Mouse (Mus musculus): ENCODE data around the gene Oas1a. TPM values are rescaled to one million over a fixed set of nuclear protein-coding genes. Genes with fewer than 3 reads are reported as not detected.
"Not testable (repeated sequence)": the region's sequence is repeated elsewhere in the genome, so short reads cannot be mapped to it uniquely, and the experiment has no call there.

The Oas1a gene
- polyA plus RNA-seq, 1 experiment: 7.2 TPM

GRCm38 (mm10) chr5:120895231-120895900 is 12.0 kb downstream of the Oas1a start:
- 84% methylated on average over 11 of the region's 11 CpGs for whole genome bisulfite sequencing
- TF ChIP-seq POLR2A (IDR thresholded peaks at IDR 0.05; ENCODE audit: borderline replicate concordance, extremely low read depth, low read depth, low read length) (no peak), CTCF (IDR thresholded peaks at IDR 0.05; ENCODE audit: insufficient read depth, low read length) (no peak)

GRCm38 (mm10) chr5:120894692-120895091 is 12.6 kb downstream of the Oas1a start:
- not testable (repeated sequence) for DNase-seq; H3K4me3 ChIP-seq (replicated peaks; ENCODE audit: extremely low read depth, low read depth, low read length); H3K4me1 ChIP-seq (ENCODE audit: control insufficient read depth, insufficient read depth, low read length)
- 57% methylated on average over 2 of the region's 2 CpGs for WGBS

More at GRCm38 (mm10) chr5:120895231-120895900, 12.0 kb downstream of the Oas1a start:
- DNase-seq: no peak
- Histone ChIP-seq H3K4me1 (ENCODE audit: control insufficient read depth, insufficient read depth, low read length) (no peaks in the 10 kb centered on the region), H3K4me3 (replicated peaks; ENCODE audit: extremely low read depth, low read depth, low read length) (no peak overlapping the region)

GRCm38 (mm10) chr5:120893866-120894265 is 13.5 kb downstream of the Oas1a start:
- not testable (repeated sequence) for H3K4me1 ChIP-seq (ENCODE audit: control insufficient read depth, insufficient read depth, low read length); H3K4me3 ChIP-seq (replicated peaks; ENCODE audit: extremely low read depth, low read depth, low read length); DNase-seq
- 81% methylated on average over 4 of the region's 4 CpGs for WGBS

DNA sequence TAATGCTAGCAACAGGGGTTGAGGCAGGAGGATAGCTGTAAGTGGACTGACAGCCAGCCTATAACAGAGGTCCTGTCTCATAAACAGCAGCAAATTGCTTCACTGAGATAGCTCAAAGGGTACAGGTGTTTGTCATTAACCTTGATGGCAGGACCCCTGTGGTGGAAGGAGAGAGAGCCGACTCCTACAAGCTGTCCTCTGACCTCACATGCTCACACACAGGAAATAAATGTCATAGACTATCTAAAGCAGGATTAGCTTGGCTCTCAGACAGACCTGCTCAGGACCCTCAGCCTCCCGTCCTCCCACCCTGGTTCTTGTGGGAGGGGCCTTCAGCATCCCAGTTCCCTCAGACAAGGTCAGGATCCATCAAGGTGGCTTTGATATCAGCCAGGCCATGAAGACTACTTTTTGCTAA is 15.1 kb downstream of the Oas1a start:
- H3K4me3 ChIP-seq (replicated peaks; ENCODE audit: extremely low read depth, low read depth, low read length): no peak overlapping the region
- TF ChIP-seq CTCF (IDR thresholded peaks at IDR 0.05; ENCODE audit: insufficient read depth, low read length) (no peak), POLR2A (IDR thresholded peaks at IDR 0.05; ENCODE audit: borderline replicate concordance, extremely low read depth, low read depth, low read length) (no peak)
- 54% methylated on average over 2 of the region's 2 CpGs for WGBS
- H3K4me1 ChIP-seq (ENCODE audit: control insufficient read depth, insufficient read depth, low read length): no peaks in the 10 kb centered on the region
- no peak for DNase-seq

DNA sequence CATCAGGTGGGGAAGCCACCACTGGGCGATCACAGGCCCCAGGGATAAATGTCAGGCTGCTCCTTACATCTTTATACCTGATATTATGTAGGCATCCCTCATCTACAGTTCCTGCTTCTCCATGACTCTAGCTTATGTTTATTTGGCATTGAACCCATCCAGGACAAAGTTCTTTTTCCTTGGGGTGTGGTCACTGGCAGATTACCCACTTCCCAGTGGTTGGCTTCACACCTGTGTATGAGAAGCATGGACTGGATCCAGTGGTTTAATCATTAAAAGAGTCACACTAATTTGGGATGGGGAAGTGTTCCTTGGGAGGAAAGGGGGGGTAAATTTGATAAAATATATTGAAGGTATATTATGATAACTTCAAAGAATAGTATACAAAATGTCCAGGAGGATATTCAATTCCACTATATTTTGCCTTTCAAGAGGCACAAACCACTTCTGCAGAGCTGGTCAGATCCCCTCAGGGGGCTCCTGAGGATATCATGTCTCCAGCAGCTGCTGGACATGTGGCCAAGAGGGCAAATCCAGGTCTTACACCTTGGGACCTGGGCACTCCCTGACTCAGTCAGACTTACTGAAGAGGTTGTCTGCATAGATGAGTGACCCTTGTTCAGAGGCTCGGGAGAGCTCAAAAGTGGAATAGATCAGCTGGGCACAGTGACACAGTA is 15.6 kb downstream of the Oas1a start:
- not testable (repeated sequence) for H3K4me1 ChIP-seq (ENCODE audit: control insufficient read depth, insufficient read depth, low read length); DNase-seq; H3K4me3 ChIP-seq (replicated peaks; ENCODE audit: extremely low read depth, low read depth, low read length)
- WGBS: 70% methylated on average over 2 of the region's 2 CpGs

DNA sequence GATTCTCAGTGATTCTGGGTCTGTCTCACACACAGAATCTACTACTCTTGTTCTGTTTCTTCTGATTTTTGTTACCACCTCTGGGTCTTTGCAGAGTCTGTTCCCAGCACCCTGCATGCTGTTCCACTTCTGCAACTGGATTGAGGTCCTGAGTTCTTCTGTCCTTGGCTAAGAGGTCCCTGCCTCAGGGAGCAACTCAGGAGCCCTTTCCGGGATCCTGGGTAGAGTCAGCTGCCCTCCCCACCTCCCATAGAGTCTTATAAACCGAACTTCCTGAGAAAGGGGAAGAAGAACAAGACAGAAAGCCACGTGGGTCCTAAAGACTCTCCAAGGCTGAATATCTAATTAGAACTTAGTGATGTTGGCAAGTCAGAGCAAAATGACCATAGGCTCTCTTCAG is 16.3 kb downstream of the Oas1a start:
- Histone ChIP-seq H3K4me3 (replicated peaks; ENCODE audit: extremely low read depth, low read depth, low read length) (no peak overlapping the region), H3K4me1 (ENCODE audit: control insufficient read depth, insufficient read depth, low read length) (no peaks in the 10 kb centered on the region)
- WGBS: 35% methylated on average over 3 of the region's 3 CpGs
- DNase-seq: no peak
- no peak for TF ChIP-seq POLR2A (IDR thresholded peaks at IDR 0.05; ENCODE audit: borderline replicate concordance, extremely low read depth, low read depth, low read length)
- TF ChIP-seq CTCF (IDR thresholded peaks at IDR 0.05; ENCODE audit: insufficient read depth, low read length): no peak

DNA sequence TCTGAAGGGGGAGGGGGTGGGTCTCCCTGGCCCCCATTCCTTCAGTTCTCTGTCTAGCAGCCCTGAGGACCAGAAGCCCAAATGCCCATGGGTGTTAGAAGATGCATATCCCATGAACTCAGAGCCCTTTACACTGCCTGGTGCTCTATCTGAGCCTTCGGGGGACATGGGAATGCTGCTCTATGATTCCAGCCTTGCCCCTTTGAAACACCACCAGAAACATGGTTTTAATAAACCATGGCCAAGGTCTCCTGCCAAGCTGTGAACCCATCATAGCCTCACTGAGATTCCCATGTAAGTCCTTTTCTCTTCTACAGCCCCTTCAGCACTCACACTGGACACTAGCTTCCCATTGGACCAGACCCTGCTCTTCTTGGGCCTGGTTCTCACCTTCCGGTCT is 17.3 kb downstream of the Oas1a start:
- TF ChIP-seq CTCF (IDR thresholded peaks at IDR 0.05; ENCODE audit: insufficient read depth, low read length) (no peak), POLR2A (IDR thresholded peaks at IDR 0.05; ENCODE audit: borderline replicate concordance, extremely low read depth, low read depth, low read length) (no peak)

DNA sequence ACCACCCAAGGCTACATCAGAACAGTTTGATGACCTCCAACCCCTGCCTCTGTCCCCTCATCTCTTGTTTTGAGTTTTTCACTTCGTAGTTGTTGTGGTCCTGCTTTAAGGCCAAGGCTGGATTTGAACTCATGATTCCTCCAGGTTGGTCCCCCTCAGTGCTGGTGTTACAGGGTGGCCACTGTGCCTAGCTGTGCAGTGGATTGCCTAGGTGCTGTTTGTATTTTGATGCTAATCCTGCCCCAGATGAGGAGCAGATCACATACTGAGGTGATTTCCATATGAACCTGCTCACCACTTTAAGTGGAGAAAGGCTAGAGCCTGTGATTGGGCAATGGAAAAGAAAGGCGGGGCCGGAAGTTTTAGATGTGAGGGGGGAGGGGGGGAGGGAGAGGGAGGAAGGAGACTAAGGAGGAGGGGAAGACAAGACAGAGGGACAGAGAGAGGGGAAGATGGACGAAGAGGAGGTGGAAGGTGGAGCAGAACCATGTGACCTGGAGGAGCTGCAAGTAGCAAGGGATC is 19.0 kb downstream of the Oas1a start:
- 27% methylated on average over 4 of the region's 4 CpGs for WGBS
- H3K4me1 ChIP-seq (ENCODE audit: control insufficient read depth, insufficient read depth, low read length); H3K4me3 ChIP-seq (replicated peaks; ENCODE audit: extremely low read depth, low read depth, low read length); DNase-seq: not testable (repeated sequence)

More for the DNA sequence above, 17.3 kb downstream of the Oas1a start:
- no peak for DNase-seq
- Histone ChIP-seq H3K4me3 (replicated peaks; ENCODE audit: extremely low read depth, low read depth, low read length) (no peak overlapping the region), H3K4me1 (ENCODE audit: control insufficient read depth, insufficient read depth, low read length) (no peaks in the 10 kb centered on the region)
- WGBS: 85% methylated on average over 2 of the region's 2 CpGs

DNA sequence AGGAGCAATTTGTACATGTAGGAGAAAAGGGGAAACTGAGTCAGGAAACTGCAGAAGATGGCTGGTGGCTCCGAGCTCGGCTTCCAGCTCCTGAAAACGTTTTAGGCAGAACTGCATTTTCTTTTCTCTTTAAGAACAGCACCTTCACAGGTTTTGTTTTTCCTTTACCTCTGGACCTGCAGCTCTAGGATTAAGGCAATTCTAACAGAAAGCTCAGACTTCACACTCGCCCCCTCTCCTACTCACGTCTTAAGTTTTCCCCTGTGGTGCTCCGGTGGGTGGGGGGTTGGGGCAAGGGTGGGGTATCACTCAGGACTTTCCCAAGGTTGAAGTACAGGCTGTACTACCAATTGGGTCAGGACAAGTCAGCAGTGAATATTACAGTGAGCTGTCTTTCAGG is 19.5 kb downstream of the Oas1a start:
- H3K4me3 ChIP-seq (replicated peaks; ENCODE audit: extremely low read depth, low read depth, low read length): no peak overlapping the region
- no peaks in the 10 kb centered on the region for H3K4me1 ChIP-seq (ENCODE audit: control insufficient read depth, insufficient read depth, low read length)
- DNase-seq: no peak
- TF ChIP-seq CTCF (IDR thresholded peaks at IDR 0.05; ENCODE audit: insufficient read depth, low read length): no peak
- TF ChIP-seq POLR2A (IDR thresholded peaks at IDR 0.05; ENCODE audit: borderline replicate concordance, extremely low read depth, low read depth, low read length): no peak
- 39% methylated on average over 6 of the region's 6 CpGs for WGBS

DNA sequence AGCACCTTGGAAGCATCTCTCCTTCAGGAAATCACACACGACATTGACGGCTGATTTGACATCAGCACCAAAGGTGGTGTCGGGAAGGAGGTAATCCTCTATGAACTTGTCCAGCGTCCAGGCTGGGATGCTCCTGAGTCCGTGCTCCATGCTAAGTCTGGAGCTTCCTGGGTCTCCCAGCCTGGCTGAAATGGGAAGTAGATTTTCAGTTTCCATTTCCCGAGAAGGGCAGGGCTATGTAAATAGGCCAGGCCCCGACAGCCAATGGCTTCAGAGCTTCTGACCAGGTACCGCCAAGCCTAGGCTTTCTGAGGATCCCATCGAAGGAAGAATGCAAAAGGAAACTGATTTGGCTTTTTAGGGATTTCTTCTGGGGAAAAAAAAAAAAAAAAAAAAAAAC is 19.9 kb downstream of the Oas1a start, which contains the start of gene Oas1g:
Gene Oas1g (minus strand): TSS at position 201 of the 400 bp plus-strand sequence.
- not testable (repeated sequence) for H3K4me1 ChIP-seq (ENCODE audit: control insufficient read depth, insufficient read depth, low read length); H3K4me3 ChIP-seq (replicated peaks; ENCODE audit: extremely low read depth, low read depth, low read length); DNase-seq
- WGBS: 14% methylated on average over 6 of the region's 9 CpGs

- not testable (repeated sequence) for H3K4me3 ChIP-seq (replicated peaks; ENCODE audit: extremely low read depth, low read depth, low read length); DNase-seq; H3K4me1 ChIP-seq (ENCODE audit: control insufficient read depth, insufficient read depth, low read length)
- 87% methylated on average over 6 of the region's 6 CpGs for WGBS
Measured at GRCm38 (mm10) chr5:120881681-120882080, 25.6 kb downstream of the Oas1a start.

DNA sequence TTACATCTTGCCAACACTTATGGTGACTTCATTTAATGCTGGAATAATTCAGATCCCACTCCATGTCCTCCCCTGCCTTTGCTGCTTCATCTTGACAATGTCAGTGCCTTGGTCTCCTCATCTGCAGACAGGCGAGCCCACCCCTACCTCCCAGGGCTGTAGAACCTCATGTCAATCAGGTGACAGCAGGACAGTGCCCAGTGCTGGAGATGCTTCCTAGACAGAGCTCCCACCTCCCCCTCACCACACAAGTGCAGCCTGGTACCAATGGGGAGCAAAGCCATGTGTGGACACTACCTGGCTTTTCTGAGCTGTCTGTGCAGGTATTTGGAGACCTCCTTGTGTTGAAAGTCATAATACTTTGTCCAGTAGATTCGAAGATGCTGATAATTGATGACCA is 28.5 kb downstream of the Oas1a start:
- DNase-seq; H3K4me1 ChIP-seq (ENCODE audit: control insufficient read depth, insufficient read depth, low read length); H3K4me3 ChIP-seq (replicated peaks; ENCODE audit: extremely low read depth, low read depth, low read length): not testable (repeated sequence)
- 56% methylated on average over 2 of the region's 2 CpGs for WGBS

GRCm38 (mm10) chr5:120877407-120877806 is 29.9 kb downstream of the Oas1a start:
- not testable (repeated sequence) for H3K4me3 ChIP-seq (replicated peaks; ENCODE audit: extremely low read depth, low read depth, low read length); DNase-seq; H3K4me1 ChIP-seq (ENCODE audit: control insufficient read depth, insufficient read depth, low read length)
- 79% methylated on average over 2 of the region's 2 CpGs for WGBS

DNA sequence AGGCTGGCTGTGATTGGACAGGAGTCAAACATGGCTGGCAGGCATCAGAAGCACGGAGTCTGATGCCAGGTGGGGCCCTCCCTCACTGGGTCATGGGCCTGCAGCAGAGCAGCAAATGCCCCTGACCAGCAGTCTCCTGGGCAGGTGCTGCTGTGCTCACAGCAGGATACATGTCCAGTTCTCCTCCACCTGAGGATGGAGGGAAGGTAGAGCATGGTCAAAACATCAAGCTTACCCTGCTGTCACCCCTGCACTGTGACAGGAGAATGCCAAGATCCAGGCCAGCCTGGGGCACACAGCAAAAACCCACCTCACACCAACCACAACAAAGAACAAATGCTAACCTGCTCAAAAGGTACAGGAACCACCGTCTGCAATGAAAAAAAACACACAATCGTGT is 30.5 kb downstream of the Oas1a start:
- 50% methylated on average over 2 of the region's 3 CpGs for WGBS
- not testable (repeated sequence) for H3K4me3 ChIP-seq (replicated peaks; ENCODE audit: extremely low read depth, low read depth, low read length); H3K4me1 ChIP-seq (ENCODE audit: control insufficient read depth, insufficient read depth, low read length); DNase-seq
